Mouse (Mus musculus) liver, embryonic 13.5 days (tissue): ENCODE results near the gene Mapk13. TPM values are rescaled to one million over a fixed set of nuclear protein-coding genes. Genes with fewer than 3 reads are reported as not detected.
"Not testable (repeated sequence)": the region's sequence is repeated elsewhere in the genome, so short reads cannot be mapped to it uniquely, and the experiment has no call there.

Source experiments
- ATAC-seq: fragments of 200-750 bp; cut with Nextera tagmentation; 2 replicates; pipeline ENCODE4 v1.8.0; 2017; ENCODE audit warnings: low read depth, mild to moderate bottlenecking, moderate number of reproducible peaks, moderate library complexity
- DNase-seq: peaks from one replicate; pipeline ENCODE4 v3.0.0; 2022
- H3K27ac ChIP-seq: fragments of 300-500 bp; sonication (generic); 2 replicates; pipeline ENCODE4 v1.5.1; 2015; ENCODE audit warnings: moderate library complexity, mild to moderate bottlenecking, inconsistent platforms
- H3K27me3 ChIP-seq: fragments of 300-500 bp; sonication (generic); 2 replicates; pipeline ENCODE4 v1.6.1; 2015; ENCODE audit warnings: mild to moderate bottlenecking, inconsistent platforms
- H3K36me3 ChIP-seq: fragments of 300-500 bp; sonication (generic); 2 replicates; pipeline ENCODE4 v1.6.1; 2015; ENCODE audit warnings: mild to moderate bottlenecking, inconsistent platforms
- H3K4me1 ChIP-seq: fragments of 300-500 bp; sonication (generic); replicated peaks from 2 replicates; pipeline ENCODE4 v1.6.1; 2015; ENCODE audit warnings: inconsistent platforms
- H3K4me2 ChIP-seq: fragments of 300-500 bp; sonication (generic); 2 replicates; pipeline ENCODE4 v1.6.1; 2015; ENCODE audit warnings: inconsistent platforms, mild to moderate bottlenecking, moderate library complexity
- H3K4me3 ChIP-seq: fragments of 300-500 bp; sonication (generic); replicated peaks from 2 replicates; pipeline ENCODE4 v1.5.1; 2015; ENCODE audit warnings: mild to moderate bottlenecking, inconsistent platforms
- H3K9ac ChIP-seq: fragments of 300-500 bp; sonication (generic); 2 replicates; pipeline ENCODE4 v1.6.1; 2015; ENCODE audit warnings: mild to moderate bottlenecking, inconsistent platforms
- H3K9me3 ChIP-seq: fragments of 300-500 bp; sonication (generic); replicated peaks from 2 replicates; pipeline ENCODE4 v1.6.1; 2016; ENCODE audit warnings: inconsistent platforms
- WGBS: fragments of 180-500 bp; shearing (Covaris S2); methylation state at CpG from one replicate; pipeline ENCODE4 v1.1.7; 2015; ENCODE audit not compliant: insufficient replicate concordance; 5-methylcytosine and 5-hydroxymethylcytosine counted together
- polyA plus RNA-seq: library from polyadenylated mRNA; unstranded; fragments of >200 nt; fragmentation: Nextera tagmentation; extraction: Ambion mirVana; gene quantifications from 2 replicates; pipeline ENCODE4 v1.2.1, GENCODE M21; 2015

Gene Mapk13
- polyA plus RNA-seq, 1 experiment from 2014 or later, result 2.2 TPM

GRCm38 (mm10) chr17:28815384-28816004 is 46.4 kb downstream of the Mapk13 start:
- peak overlapping the region; percentile 63 for H3K27ac ChIP-seq
- H3K9ac ChIP-seq, result no peak overlapping the region
- H3K4me3 ChIP-seq, result no peak overlapping the region
- peaks cover 100% of the 10 kb centered on the region for H3K36me3 ChIP-seq
- no peak for ATAC-seq
- H3K27me3 ChIP-seq, result no peaks in the 10 kb centered on the region
- H3K4me1 ChIP-seq, result peaks cover 78% of the 10 kb centered on the region
- H3K9me3 ChIP-seq, result no peaks in the 10 kb centered on the region
- 69% methylated on average over 10 of the region's 10 CpGs for WGBS
- DNase-seq, result no peak
- no peak overlapping the region for H3K4me2 ChIP-seq

- WGBS, result 90% methylated on average over 10 of the region's 10 CpGs
- Histone ChIP-seq H3K36me3 (peaks cover 100% of the 10 kb centered on the region), H3K4me1 (peaks cover 78% of the 10 kb centered on the region)
- not testable (repeated sequence) for H3K27me3 ChIP-seq, DNase-seq, H3K4me3 ChIP-seq, H3K27ac ChIP-seq, ATAC-seq, H3K9ac ChIP-seq, H3K4me2 ChIP-seq, H3K9me3 ChIP-seq
These were observed 47.2 kb downstream of the Mapk13 start for GRCm38 (mm10) chr17:28816326-28816725.

- ATAC-seq (no peak), DNase-seq (no peak)
- Histone ChIP-seq H3K36me3 (peaks cover 100% of the 10 kb centered on the region), H3K4me1 (peaks cover 80% of the 10 kb centered on the region), H3K9me3 (no peaks in the 10 kb centered on the region), H3K27me3 (no peaks in the 10 kb centered on the region), H3K4me2 (no peak overlapping the region), H3K27ac (no peak overlapping the region; the same call in 1 of the 2 replicates), H3K4me3 (no peak overlapping the region), H3K9ac (no peak overlapping the region)
- 90% methylated on average over 25 of the region's 25 CpGs for whole genome bisulfite sequencing
These were observed 48.0 kb downstream of the Mapk13 start for GRCm38 (mm10) chr17:28816875-28817811.

- ATAC-seq (no peak), DNase-seq (no peak)
- Histone ChIP-seq H3K9ac (no peak overlapping the region), H3K27ac (peak overlapping the region; percentile 99), H3K36me3 (peaks cover 98% of the 10 kb centered on the region), H3K4me2 (no peak overlapping the region), H3K4me1 (peaks cover 86% of the 10 kb centered on the region), H3K9me3 (no peaks in the 10 kb centered on the region), H3K27me3 (no peaks in the 10 kb centered on the region), H3K4me3 (no peak overlapping the region)
- 82% methylated on average over 2 of the region's 2 CpGs for WGBS
These were observed 51.1 kb downstream of the Mapk13 start for GRCm38 (mm10) chr17:28820189-28820588.

GRCm38 (mm10) chr17:28823004-28823745 is 54.1 kb downstream of the Mapk13 start:
- peaks cover 98% of the 10 kb centered on the region for H3K36me3 ChIP-seq
- WGBS, result 43% methylated on average over 13 of the region's 13 CpGs
- DNase-seq (peak; percentile 88), ATAC-seq (peak; percentile 99)
- peak overlapping the region; percentile 81 for H3K9ac ChIP-seq
- H3K27me3 ChIP-seq, result no peaks in the 10 kb centered on the region
- H3K4me1 ChIP-seq, result peaks cover 91% of the 10 kb centered on the region
- peak overlapping the region; percentile 99 for H3K27ac ChIP-seq
- peak overlapping the region; percentile 62 for H3K4me3 ChIP-seq
- H3K4me2 ChIP-seq, result peak overlapping the region; percentile 81
- H3K9me3 ChIP-seq, result no peaks in the 10 kb centered on the region

GRCm38 (mm10) chr17:28823749-28824148 is 54.7 kb downstream of the Mapk13 start:
- H3K4me1 ChIP-seq, result peaks cover 91% of the 10 kb centered on the region

GRCm38 (mm10) chr17:28824896-28825295 is 55.8 kb downstream of the Mapk13 start:
- Histone ChIP-seq H3K27ac (peak overlapping the region; percentile 99), H3K9me3 (no peaks in the 10 kb centered on the region), H3K4me1 (peaks cover 96% of the 10 kb centered on the region), H3K36me3 (peaks cover 98% of the 10 kb centered on the region), H3K9ac (peak overlapping the region; percentile 80), H3K27me3 (no peaks in the 10 kb centered on the region), H3K4me2 (peak overlapping the region; percentile 81), H3K4me3 (peak overlapping the region; percentile 62)
- ATAC-seq (no peak), DNase-seq (no peak)
- 58% methylated on average over 6 of the region's 6 CpGs for WGBS

More at GRCm38 (mm10) chr17:28823749-28824148, 54.7 kb downstream of the Mapk13 start:
- DNase-seq, result no peak
- Histone ChIP-seq H3K9me3 (no peaks in the 10 kb centered on the region), H3K27me3 (no peaks in the 10 kb centered on the region), H3K9ac (peak overlapping the region; percentile 80), H3K36me3 (peaks cover 98% of the 10 kb centered on the region), H3K4me3 (peak overlapping the region; percentile 62), H3K27ac (peak overlapping the region; percentile 99), H3K4me2 (peak overlapping the region; percentile 81)
- 62% methylated on average over 11 of the region's 11 CpGs for WGBS
- no peak for ATAC-seq

GRCm38 (mm10) chr17:28825359-28826041 is 56.4 kb downstream of the Mapk13 start:
- H3K4me2 ChIP-seq, result peak overlapping the region; percentile 81
- no peaks in the 10 kb centered on the region for H3K9me3 ChIP-seq
- ATAC-seq (no peak), DNase-seq (no peak)
- no peaks in the 10 kb centered on the region for H3K27me3 ChIP-seq
- peak overlapping the region; percentile 80 for H3K9ac ChIP-seq
- H3K4me3 ChIP-seq, result peak overlapping the region; percentile 62
- peaks cover 98% of the 10 kb centered on the region for H3K36me3 ChIP-seq
- WGBS, result 84% methylated on average over 6 of the region's 6 CpGs
- H3K4me1 ChIP-seq, result peaks cover 98% of the 10 kb centered on the region
- peak overlapping the region; percentile 99 for H3K27ac ChIP-seq

- Histone ChIP-seq H3K36me3 (peaks cover 98% of the 10 kb centered on the region), H3K27me3 (no peaks in the 10 kb centered on the region), H3K9me3 (no peaks in the 10 kb centered on the region), H3K4me3 (peak overlapping the region; percentile 62), H3K4me1 (peaks cover 98% of the 10 kb centered on the region), H3K4me2 (peak overlapping the region; percentile 81), H3K27ac (peak overlapping the region; percentile 99), H3K9ac (peak overlapping the region; percentile 80)
- DNase-seq, result no peak
- 66% methylated on average over 8 of the region's 8 CpGs for WGBS
- no peak for ATAC-seq
These were observed 58.7 kb downstream of the Mapk13 start for GRCm38 (mm10) chr17:28827665-28828231.

- WGBS, result 28% methylated on average over 14 of the region's 14 CpGs
- peaks cover 100% of the 10 kb centered on the region for H3K4me1 ChIP-seq
- H3K9ac ChIP-seq, result peak overlapping the region; percentile 80
- peak; percentile 90 for DNase-seq
- ATAC-seq, result peak; percentile 88
- peak overlapping the region; percentile 81 for H3K4me2 ChIP-seq
- peak overlapping the region; percentile 62 for H3K4me3 ChIP-seq
- H3K9me3 ChIP-seq, result no peaks in the 10 kb centered on the region
- H3K27me3 ChIP-seq, result no peaks in the 10 kb centered on the region
- peaks cover 100% of the 10 kb centered on the region for H3K36me3 ChIP-seq
- peak overlapping the region; percentile 99 for H3K27ac ChIP-seq
These were observed 60.0 kb downstream of the Mapk13 start for GRCm38 (mm10) chr17:28829120-28829519.
